Mouse (Mus musculus): ENCODE data around the gene Kng1.
"Not testable (repeated sequence)": the region's sequence is repeated elsewhere in the genome, so short reads cannot be mapped to it uniquely, and the experiment has no call there.

GRCm38 (mm10) chr16:23091345-23091744 is 33.7 kb downstream of the Kng1 start:
- TF ChIP-seq POLR2A, POLR2AphosphoS2 (IDR thresholded peaks at IDR 0.05; ENCODE audit: insufficient read length, low read depth): not testable (repeated sequence)
